Mouse (Mus musculus): ENCODE measurements around the gene Ifi208.
"Not testable (repeated sequence)": the region's sequence is repeated elsewhere in the genome, so short reads cannot be mapped to it uniquely, and the experiment has no call there.

Gene Ifi208

GRCm38 (mm10) chr1:173673458-173674097, at the start of gene Ifi208:
Ifi208 (plus strand) TSS chr1:173673675.
- DNase-seq (ENCODE audit: low read depth, low spot score) = not testable (repeated sequence)

GRCm38 (mm10) chr1:173624052-173624451, 49.4 kb upstream of the Ifi208 start:
- no peak for DNase-seq (ENCODE audit: low read depth, low spot score)

- DNase-seq (ENCODE audit: low read depth, low spot score) = no peak
Measured at GRCm38 (mm10) chr1:173626686-173627085, 46.8 kb upstream of the Ifi208 start.

GRCm38 (mm10) chr1:173630622-173631021, 42.9 kb upstream of the Ifi208 start, which contains the start of gene Ifi209:
Ifi209 (plus strand) TSS chr1:173630917.
- DNase-seq (ENCODE audit: low read depth, low spot score) = not testable (repeated sequence)

GRCm38 (mm10) chr1:173633969-173634645, 39.4 kb upstream of the Ifi208 start:
- no peak for DNase-seq (ENCODE audit: low read depth, low spot score)

GRCm38 (mm10) chr1:173645393-173645792, 28.1 kb upstream of the Ifi208 start:
- DNase-seq (ENCODE audit: low read depth, low spot score) = no peak

- no peak for DNase-seq (ENCODE audit: low read depth, low spot score)
Measured at GRCm38 (mm10) chr1:173657973-173658372, 15.5 kb upstream of the Ifi208 start.

GRCm38 (mm10) chr1:173678605-173679004, 5.1 kb downstream of the Ifi208 start:
- DNase-seq (ENCODE audit: low read depth, low spot score) = not testable (repeated sequence)

- no peak for DNase-seq (ENCODE audit: low read depth, low spot score)
Measured at GRCm38 (mm10) chr1:173694270-173694669, 20.8 kb downstream of the Ifi208 start.

- DNase-seq (ENCODE audit: low read depth, low spot score) = no peak
Measured at GRCm38 (mm10) chr1:173733219-173733618, 59.7 kb downstream of the Ifi208 start.

- not testable (repeated sequence) for DNase-seq (ENCODE audit: low read depth, low spot score)
Measured at GRCm38 (mm10) chr1:173735015-173735414, 61.5 kb downstream of the Ifi208 start.

GRCm38 (mm10) chr1:173736986-173737385, 63.5 kb downstream of the Ifi208 start:
- no peak for DNase-seq (ENCODE audit: low read depth, low spot score)

- DNase-seq (ENCODE audit: low read depth, low spot score) = no peak
Measured at GRCm38 (mm10) chr1:173740537-173740936, 67.1 kb downstream of the Ifi208 start.

GRCm38 (mm10) chr1:173741656-173742055, 68.2 kb downstream of the Ifi208 start, which contains the start of gene Ifi207:
Ifi207 (minus strand) TSS chr1:173741747.
- no peak for DNase-seq (ENCODE audit: low read depth, low spot score)

- DNase-seq (ENCODE audit: low read depth, low spot score) = no peak
Measured at GRCm38 (mm10) chr1:173742262-173742661, 68.8 kb downstream of the Ifi208 start.
